Mouse (Mus musculus) mammary gland, adult 2 months (tissue): ENCODE results near the gene H2-M3. TPM values are rescaled to one million over a fixed set of nuclear protein-coding genes. Genes with fewer than 3 reads are reported as not detected.

Source experiments
- polyA plus RNA-seq: library from polyadenylated mRNA; depleted of rRNA; stranded (reverse); fragments of >200 nt; gene quantifications from 2 replicates; pipeline ENCODE4 v1.2.3, GENCODE M21; 2012; ENCODE audit warnings: low replicate concordance; rRNA removed

H2-M3 gene
- 16.8 and 24.2 TPM in 2 replicates for polyA plus RNA-seq

GRCm38 (mm10) chr17:37270058-37270701 is at the start of gene H2-M3:
H2-M3 (plus strand) TSS chr17:37270220.

GRCm38 (mm10) chr17:37237230-37237629 is 32.8 kb upstream of the H2-M3 start, which contains the start of gene Olfr97:
Olfr97 (minus strand) TSS chr17:37237330.

GRCm38 (mm10) chr17:37263626-37264025 is 6.4 kb upstream of the H2-M3 start, which contains the start of gene Olfr98:
Olfr98 (minus strand) TSS chr17:37263749.

GRCm38 (mm10) chr17:37283360-37283759 is 13.3 kb downstream of the H2-M3 start, which contains the start of gene Olfr99:
Olfr99 (minus strand) TSS chr17:37283460.

GRCm38 (mm10) chr17:37304213-37304612 is 34.2 kb downstream of the H2-M3 start, which contains the start of gene Olfr101:
Olfr101 (minus strand) TSS chr17:37304313.

GRCm38 (mm10) chr17:37316954-37317353 is 46.9 kb downstream of the H2-M3 start, which contains the start of gene Olfr102:
Olfr102 (minus strand) TSS chr17:37317054.

Other genes starting within 250 kb of the H2-M3 start
- 0.06 TPM in 1 of 2 replicates, not detected in the other for gene Mog, start 246.8 kb upstream of the H2-M3 start, polyA plus RNA-seq
- 29.6 and 40.7 TPM in 2 replicates for gene Gabbr1, start 224.3 kb upstream of the H2-M3 start, polyA plus RNA-seq
- gene Olfr90, start 181.7 kb upstream of the H2-M3 start, polyA plus RNA-seq: not detected in 2 replicates
- gene Olfr91, start 171.9 kb upstream of the H2-M3 start, polyA plus RNA-seq: not detected in 2 replicates
- gene Olfr92, start 150.1 kb upstream of the H2-M3 start, polyA plus RNA-seq: not detected in 2 replicates
- gene Olfr93, start 108.7 kb upstream of the H2-M3 start, polyA plus RNA-seq: not detected in 2 replicates
- 4.3 and 5.8 TPM in 2 replicates for gene Ubd, start 76.3 kb upstream of the H2-M3 start, polyA plus RNA-seq
- gene Olfr94, start 69.2 kb upstream of the H2-M3 start, polyA plus RNA-seq: not detected in 2 replicates
- gene Olfr95, start 57.1 kb upstream of the H2-M3 start, polyA plus RNA-seq: not detected in 2 replicates
- not detected in 2 replicates for gene Olfr96, start 50.1 kb upstream of the H2-M3 start, polyA plus RNA-seq
- not detected in 2 replicates for gene Olfr97, start 32.9 kb upstream of the H2-M3 start, polyA plus RNA-seq
- gene Olfr98, start 6.5 kb upstream of the H2-M3 start, polyA plus RNA-seq: not detected in 2 replicates
- not detected in 2 replicates for gene Olfr99, start 13.2 kb downstream of the H2-M3 start, polyA plus RNA-seq
- gene Olfr101, start 34.1 kb downstream of the H2-M3 start, polyA plus RNA-seq: not detected in 2 replicates
- gene Olfr102, start 46.8 kb downstream of the H2-M3 start, polyA plus RNA-seq: not detected in 2 replicates
- not detected in 2 replicates for gene Olfr103, start 69.5 kb downstream of the H2-M3 start, polyA plus RNA-seq
- not detected in 2 replicates for gene Olfr104-ps, start 89.4 kb downstream of the H2-M3 start, polyA plus RNA-seq
- gene Olfr105-ps, start 108.8 kb downstream of the H2-M3 start, polyA plus RNA-seq: not detected in 2 replicates
- not detected in 2 replicates for gene Olfr106-ps, start 120.2 kb downstream of the H2-M3 start, polyA plus RNA-seq
- gene Olfr107, start 129.0 kb downstream of the H2-M3 start, polyA plus RNA-seq: not detected in 2 replicates
- not detected in 2 replicates for gene Olfr108, start 175.3 kb downstream of the H2-M3 start, polyA plus RNA-seq
- gene Olfr109, start 188.7 kb downstream of the H2-M3 start, polyA plus RNA-seq: not detected in 2 replicates
- 13.9 and 17.2 TPM in 2 replicates for gene H2-M2, start 213.3 kb downstream of the H2-M3 start, polyA plus RNA-seq
- 0.19 and 0.23 TPM in 2 replicates for gene Olfr110, start 222.2 kb downstream of the H2-M3 start, polyA plus RNA-seq
- 0.22 and 0.52 TPM in 2 replicates for gene Olfr111, start 237.8 kb downstream of the H2-M3 start, polyA plus RNA-seq